Mouse (Mus musculus) frontal cortex, postnatal 25 days (tissue): ENCODE measurements at regions not wholly inside any gene's neighbourhood (a gene's known extent, or its start where the extent isn't known, plus 50 kb on each side); places are given as distances from the start of the nearest gene placed in this dataset.

Experiments used
- DNase-seq, 2 experiments: peaks; one replicate each; pipeline ENCODE4 v3.0.0; 2022; ENCODE audit warnings: low spot score in 2 of 2

- DNase-seq, result no peak
These were observed 135.2 kb upstream of the Car8 start for GRCm38 (mm10) chr4:8374061-8374460.

- DNase-seq, result no peak
These were observed 133.2 kb upstream of the Car8 start for GRCm38 (mm10) chr4:8372069-8372468.

- DNase-seq, result no peak
These were observed 131.9 kb upstream of the Car8 start for GRCm38 (mm10) chr4:8370786-8371185.

GRCm38 (mm10) chr4:8367487-8368276, 128.8 kb upstream of the Car8 start:
- no peak for DNase-seq

- DNase-seq, result no peak
These were observed 128.1 kb upstream of the Car8 start for GRCm38 (mm10) chr4:8366978-8367377.

- DNase-seq, result no peak
These were observed 123.6 kb upstream of the Car8 start for GRCm38 (mm10) chr4:8362409-8362808.

GRCm38 (mm10) chr4:8361931-8362330, 123.1 kb upstream of the Car8 start:
- DNase-seq, result no peak

- no peak for DNase-seq
These were observed 122.5 kb upstream of the Car8 start for GRCm38 (mm10) chr4:8361305-8361704.

GRCm38 (mm10) chr4:8357443-8357842, 118.6 kb upstream of the Car8 start:
- DNase-seq, result no peak

GRCm38 (mm10) chr4:8341928-8342327, 103.1 kb upstream of the Car8 start:
- DNase-seq, result no peak

- DNase-seq, result no peak
These were observed 70.6 kb upstream of the Car8 start for GRCm38 (mm10) chr4:8309241-8309987.

GRCm38 (mm10) chr4:8292563-8292962, 53.7 kb upstream of the Car8 start:
- no peak for DNase-seq

GRCm38 (mm10) chr4:8291528-8292492, 53.0 kb upstream of the Car8 start:
- no peak for DNase-seq

GRCm38 (mm10) chr4:8289901-8290300, 51.1 kb upstream of the Car8 start:
- DNase-seq, result no peak
